Mouse (Mus musculus) liver, embryonic 14.5 days (tissue): ENCODE measurements around the gene Vps13a. TPM values are rescaled to one million over a fixed set of nuclear protein-coding genes. Genes with fewer than 3 reads are reported as not detected.

Experiments used
- ATAC-seq: fragments of 200-750 bp; cut with Nextera tagmentation; 2 replicates; pipeline ENCODE4 v1.8.0; 2017; ENCODE audit warnings: moderate number of reproducible peaks, mild to moderate bottlenecking, moderate library complexity; ENCODE audit not compliant: insufficient read depth
- DNase-seq, 3 experiments: peaks; one replicate each; pipeline ENCODE4 v3.0.0-alpha.2; 2012 to 2013; ENCODE audit warnings: low read depth in 3 of 3, low spot score in 3 of 3
- H3K27ac ChIP-seq: fragments of 300-500 bp; sonication (generic); 2 replicates; pipeline ENCODE4 v1.5.1; 2014; ENCODE audit warnings: moderate library complexity, mild to moderate bottlenecking, control low read depth, inconsistent platforms
- H3K27me3 ChIP-seq: fragments of 300-500 bp; sonication (generic); 2 replicates; pipeline ENCODE4 v1.6.1; 2014; ENCODE audit warnings: mild to moderate bottlenecking, low read length, moderate library complexity; ENCODE audit not compliant: control insufficient read depth, insufficient read depth
- H3K36me3 ChIP-seq: fragments of 300-500 bp; sonication (generic); replicated peaks from 2 replicates; pipeline ENCODE4 v1.6.1; 2014; ENCODE audit warnings: low read depth; ENCODE audit not compliant: control insufficient read depth, insufficient read depth
- H3K4me1 ChIP-seq, 2 experiments: fragments of 200-500 bp in 1 of 2; fragments of 300-500 bp in 1 of 2; sonication (generic) in 1 of 2; replicated peaks; 2 replicates each; pipeline ENCODE4 v1.6.1; 2012 to 2014; ENCODE audit warnings: antibody characterized with exemption in 1 of 2, inconsistent platforms in 1 of 2, low read length in 1 of 2; ENCODE audit not compliant: control insufficient read depth in 2 of 2, insufficient read depth in 2 of 2
- H3K4me2 ChIP-seq: fragments of 300-500 bp; sonication (generic); 2 replicates; pipeline ENCODE4 v1.6.1; 2014; ENCODE audit warnings: low read depth, mild to moderate bottlenecking, control low read depth, moderate library complexity
- H3K4me3 ChIP-seq, 2 experiments: fragments of 200-500 bp in 1 of 2; fragments of 300-500 bp in 1 of 2; sonication (generic) in 1 of 2; 2 replicates each; pipeline ENCODE4 v1.5.1; 2012 to 2014; ENCODE audit warnings: low read depth in 2 of 2, low read length in 2 of 2, mild to moderate bottlenecking in 2 of 2, control low read depth in 1 of 2, inconsistent platforms in 1 of 2, moderate library complexity in 1 of 2; ENCODE audit not compliant: insufficient read depth in 1 of 2
- H3K9ac ChIP-seq: fragments of 300-500 bp; sonication (generic); replicated peaks from 2 replicates; pipeline ENCODE4 v1.6.1; 2014; ENCODE audit warnings: mild to moderate bottlenecking, control low read depth, moderate library complexity
- H3K9me3 ChIP-seq: fragments of 300-500 bp; sonication (generic); 2 replicates; pipeline ENCODE4 v1.6.1; 2016; ENCODE audit warnings: low read length, mixed read lengths; ENCODE audit not compliant: control insufficient read depth
- CTCF ChIP-seq: IDR thresholded peaks from 2 replicates; pipeline ENCODE4 v1.5.1; 2016; ENCODE audit warnings: antibody characterized with exemption, low read depth, control low read depth
- EP300 ChIP-seq: IDR thresholded peaks from 2 replicates; pipeline ENCODE4 v1.6.1; 2016; ENCODE audit warnings: antibody characterized with exemption, low read depth
- WGBS: fragments of 180-500 bp; shearing (Covaris S2); extraction: QIAGEN DNeasy Blood & Tissue Kit; methylation state at CpG from one replicate; pipeline ENCODE4 v1.1.7; 2014; ENCODE audit not compliant: insufficient replicate concordance; 5-methylcytosine and 5-hydroxymethylcytosine counted together
- polyA plus RNA-seq, 2 experiments: library from polyadenylated mRNA; depleted of rRNA in 1 of 2; stranded (reverse) in 1 of 2; unstranded in 1 of 2; fragments of >200 nt; fragmentation: Nextera tagmentation in 1 of 2; extraction: Ambion mirVana in 1 of 2; gene quantifications; 2 replicates each; pipeline versions ENCODE4 v1.2.1 to v1.2.3; 2012 to 2014

The Vps13a gene
- polyA plus RNA-seq (2012; rRNA removed), result 4.3 and 6.9 TPM in 2 replicates
- 8.0 and 8.1 TPM in 2 replicates for polyA plus RNA-seq (2014; fragmentation: Nextera tagmentation; extraction: Ambion mirVana)

GRCm38 (mm10) chr19:16780790-16781384 is at the start of gene Vps13a:
Gene Vps13a, minus strand, starts transcription at chr19:16780933.
- H3K9me3 ChIP-seq, result no peaks in the 10 kb centered on the region
- peak within 1 kb of the TSS; percentile 86 for H3K27ac ChIP-seq
- H3K4me1 ChIP-seq, result peaks cover 11 to 20% of the 10 kb centered on the region in 2 experiments
- WGBS, result under 1% methylated on average over 66 of the region's 67 CpGs
- H3K9ac ChIP-seq, result peak within 1 kb of the TSS; percentile 91
- DNase-seq (peak; percentile 96 to 97 (median 96)), ATAC-seq (peak; percentile 95)
- H3K27me3 ChIP-seq, result no peaks in the 10 kb centered on the region
- H3K4me3 ChIP-seq, result peak within 1 kb of the TSS; percentile 90 to 99
- no peaks in the 10 kb centered on the region for H3K36me3 ChIP-seq
- TF ChIP-seq EP300 (no peak), CTCF (no peak)
- H3K4me2 ChIP-seq, result peak within 1 kb of the TSS; percentile 100

GRCm38 (mm10) chr19:16827657-16828056 is 46.9 kb upstream of the Vps13a start:
- H3K4me1 ChIP-seq, result no peaks in the 10 kb centered on the region
- H3K9ac ChIP-seq, result no peak overlapping the region
- H3K36me3 ChIP-seq, result no peaks in the 10 kb centered on the region
- H3K9me3 ChIP-seq, result no peaks in the 10 kb centered on the region
- DNase-seq, result no peak
- no peaks in the 10 kb centered on the region for H3K27me3 ChIP-seq
- H3K27ac ChIP-seq, result no peak overlapping the region
- no peak overlapping the region for H3K4me3 ChIP-seq
- 43% methylated on average over 5 of the region's 5 CpGs for WGBS
- ATAC-seq, result no peak
- no peak for TF ChIP-seq CTCF
- no peak for TF ChIP-seq EP300
- H3K4me2 ChIP-seq, result no peak overlapping the region

- WGBS, result 61% methylated on average over 5 of the region's 5 CpGs
- TF ChIP-seq EP300 (no peak), CTCF (no peak)
- Histone ChIP-seq H3K27me3 (no peaks in the 10 kb centered on the region), H3K4me1 (no peaks in the 10 kb centered on the region), H3K4me2 (no peak overlapping the region), H3K4me3 (no peak overlapping the region), H3K36me3 (no peaks in the 10 kb centered on the region), H3K27ac (no peak overlapping the region), H3K9me3 (no peaks in the 10 kb centered on the region), H3K9ac (no peak overlapping the region)
- ATAC-seq (no peak), DNase-seq (no peak)
These were observed 44.5 kb upstream of the Vps13a start for GRCm38 (mm10) chr19:16825228-16825627.

GRCm38 (mm10) chr19:16814848-16815247 is 34.1 kb upstream of the Vps13a start:
- 22% methylated on average over 5 of the region's 5 CpGs for WGBS
- TF ChIP-seq EP300, result no peak
- TF ChIP-seq CTCF, result no peak
- no peak for ATAC-seq
- H3K27me3 ChIP-seq, result no peaks in the 10 kb centered on the region
- H3K9ac ChIP-seq, result no peak overlapping the region
- no peak for DNase-seq
- H3K36me3 ChIP-seq, result no peaks in the 10 kb centered on the region
- H3K9me3 ChIP-seq, result no peaks in the 10 kb centered on the region
- H3K4me1 ChIP-seq, result peaks cover 0 to 2% of the 10 kb centered on the region in 2 experiments; a peak in 1 of 4 replicates
- no peak overlapping the region for H3K4me3 ChIP-seq
- H3K27ac ChIP-seq, result no peak overlapping the region
- H3K4me2 ChIP-seq, result no peak overlapping the region

- 65% methylated on average over 7 of the region's 7 CpGs for WGBS
- ATAC-seq, result no peak
These were observed 32.6 kb upstream of the Vps13a start for GRCm38 (mm10) chr19:16813306-16813705.

More at GRCm38 (mm10) chr19:16813306-16813705, 32.6 kb upstream of the Vps13a start:
- H3K9ac ChIP-seq, result no peak overlapping the region
- H3K36me3 ChIP-seq, result no peaks in the 10 kb centered on the region
- H3K4me1 ChIP-seq, result peaks cover 0 to 2% of the 10 kb centered on the region in 2 experiments; a peak in 1 of 4 replicates
- H3K4me2 ChIP-seq, result no peak overlapping the region
- no peaks in the 10 kb centered on the region for H3K27me3 ChIP-seq
- H3K9me3 ChIP-seq, result no peaks in the 10 kb centered on the region
- H3K27ac ChIP-seq, result no peak overlapping the region
- TF ChIP-seq EP300 (no peak), CTCF (no peak)
- no peak for DNase-seq
- no peak overlapping the region for H3K4me3 ChIP-seq
